Mouse (Mus musculus): ENCODE results near the gene Setdb2.
A peak's percentile ranks its signal among the peaks of the same experiment; 100 is the strongest.
"Not testable (repeated sequence)": the region's sequence is repeated elsewhere in the genome, so short reads cannot be mapped to it uniquely, and the experiment has no call there.

The Setdb2 gene

DNA sequence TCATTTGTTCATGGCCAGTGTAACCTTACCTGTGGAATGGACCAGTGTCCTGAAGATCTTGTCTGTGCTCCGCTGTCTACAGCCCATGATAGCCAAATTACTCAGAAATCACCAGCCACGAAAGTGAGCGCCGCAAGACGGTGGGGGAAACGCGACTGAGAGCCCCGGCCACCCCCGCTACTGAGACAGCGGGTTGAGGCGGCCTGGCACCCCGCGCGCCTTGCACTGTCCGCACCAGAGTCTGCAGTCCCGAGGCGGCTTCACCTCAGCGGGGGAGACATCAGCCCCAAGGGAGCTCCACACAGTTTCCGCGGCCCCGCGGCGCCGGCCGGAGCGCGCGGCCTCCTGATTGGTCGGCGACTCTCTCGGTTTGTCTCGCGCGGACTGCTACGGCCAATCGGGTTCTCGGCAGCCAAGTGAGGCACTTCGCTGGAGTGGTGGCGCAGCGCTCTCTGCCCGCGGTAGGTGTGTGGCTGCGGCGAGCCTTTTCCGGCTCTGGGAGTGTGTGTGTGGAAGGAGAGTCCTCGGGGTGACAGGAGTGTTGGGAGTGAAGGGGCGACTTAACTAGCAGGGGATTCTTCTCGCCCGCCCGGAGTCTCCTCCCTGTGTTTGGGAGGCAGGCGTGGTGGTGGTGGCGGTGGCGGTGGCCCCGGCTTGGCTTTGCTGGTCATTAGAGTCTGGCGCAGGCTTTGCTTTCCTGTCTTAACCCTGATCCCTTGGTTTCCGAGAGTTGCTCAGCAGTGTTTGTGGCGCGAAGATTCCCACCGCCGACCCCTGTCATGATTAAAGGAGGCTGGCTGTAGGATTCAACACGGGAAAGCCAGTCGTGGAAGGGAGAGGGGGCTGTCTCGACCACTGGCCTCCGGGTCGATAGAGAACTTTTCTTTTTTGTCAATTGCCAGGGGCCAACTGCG lies at the start of gene Setdb2, which contains the start of gene Cab39l:
TSS of gene Setdb2 (minus strand) at position 327 of the 914 bp plus-strand sequence.
TSS of gene Cab39l (plus strand) at position 415 of the 914 bp plus-strand sequence.
- DNase-seq (ENCODE audit: low spot score in 2 of 2) = peak; percentile 92 to 94

DNA sequence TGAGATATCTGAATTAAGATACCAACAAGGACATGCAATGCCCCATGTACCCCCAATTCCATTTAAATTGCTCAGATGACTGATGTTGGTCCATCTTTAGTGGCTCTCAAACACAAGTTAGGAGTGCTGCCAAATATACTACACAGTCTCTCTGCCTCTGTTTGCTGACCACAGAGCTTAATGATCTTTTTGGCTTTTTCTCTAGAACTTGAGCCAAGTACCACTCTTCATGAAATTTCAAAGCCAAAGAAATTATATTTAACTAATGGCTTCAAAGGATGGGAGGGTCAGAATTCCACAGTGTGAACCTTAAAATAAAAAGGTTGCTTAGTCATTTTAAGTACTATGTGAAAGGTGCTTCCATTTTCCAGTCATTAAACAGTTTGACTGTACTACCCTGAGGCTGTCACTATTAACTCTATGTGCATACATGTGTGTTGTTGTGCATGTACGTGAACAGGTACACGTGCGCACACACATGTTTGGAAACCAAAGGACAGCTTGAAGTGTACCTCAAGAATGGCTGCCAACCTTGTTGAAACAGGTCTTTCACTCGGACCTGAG lies 44.6 kb upstream of the Setdb2 start:
- no peak for DNase-seq (ENCODE audit: low spot score in 2 of 2)

DNA sequence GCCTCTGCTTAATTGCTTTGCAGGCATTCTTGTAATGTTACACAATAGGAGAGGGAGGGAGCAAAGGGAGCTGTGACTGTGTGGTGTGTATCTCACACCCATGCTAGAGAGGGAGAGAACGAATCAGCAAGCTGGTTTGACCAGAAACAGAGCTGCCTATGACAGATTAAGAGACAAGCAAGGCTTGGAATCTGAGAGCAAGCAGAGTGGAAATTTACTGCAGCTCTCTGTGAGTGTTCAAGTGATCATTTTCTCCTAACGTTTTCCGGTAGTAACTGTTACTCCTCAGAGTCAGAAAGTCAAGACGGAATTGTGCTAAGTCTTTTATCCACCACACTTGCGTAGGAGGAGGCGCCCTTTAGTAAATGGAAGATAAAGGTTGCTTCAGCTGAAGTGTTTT lies 38.0 kb upstream of the Setdb2 start:
- DNase-seq (ENCODE audit: low spot score in 2 of 2) = no peak

DNA sequence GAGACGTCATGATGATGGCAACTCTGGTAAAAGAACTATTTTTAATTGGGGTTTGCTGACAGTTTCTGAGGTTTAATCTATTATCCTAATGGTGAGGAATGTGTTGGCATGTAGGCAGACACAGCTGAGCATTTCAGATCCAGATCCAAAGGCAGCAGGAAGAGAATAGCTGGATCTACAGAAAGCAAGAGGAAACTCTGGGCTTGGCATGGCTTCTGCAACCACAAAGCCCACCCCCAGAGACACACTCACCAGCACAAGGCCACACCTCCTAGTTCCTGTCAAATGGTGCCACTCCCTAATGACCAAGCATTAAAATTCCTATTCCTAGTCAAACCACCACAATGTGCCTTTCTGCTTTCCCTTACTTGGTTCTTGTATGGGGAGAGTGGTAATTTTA lies 30.1 kb upstream of the Setdb2 start:
- no peak for DNase-seq (ENCODE audit: low spot score in 2 of 2)

DNA sequence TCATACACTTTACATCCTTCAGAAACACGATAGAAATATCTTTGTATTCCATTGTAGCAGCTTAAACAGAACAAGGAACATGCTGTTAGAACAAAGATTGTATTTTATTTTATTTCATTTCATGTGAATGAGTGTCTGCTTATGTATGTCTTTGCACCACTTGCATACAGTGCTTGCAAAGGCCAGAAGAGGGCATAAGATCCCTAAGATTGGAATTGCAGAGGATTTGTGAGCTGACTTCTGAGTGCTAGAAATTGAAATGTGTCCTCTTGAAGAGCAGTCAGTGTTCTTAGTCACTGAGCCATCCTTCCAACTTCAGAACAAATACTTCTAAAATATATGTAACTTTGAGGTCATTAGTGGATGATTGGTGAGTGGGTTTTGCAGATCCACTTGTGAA lies 27.1 kb upstream of the Setdb2 start:
- no peak for DNase-seq (ENCODE audit: low spot score in 2 of 2)

DNA sequence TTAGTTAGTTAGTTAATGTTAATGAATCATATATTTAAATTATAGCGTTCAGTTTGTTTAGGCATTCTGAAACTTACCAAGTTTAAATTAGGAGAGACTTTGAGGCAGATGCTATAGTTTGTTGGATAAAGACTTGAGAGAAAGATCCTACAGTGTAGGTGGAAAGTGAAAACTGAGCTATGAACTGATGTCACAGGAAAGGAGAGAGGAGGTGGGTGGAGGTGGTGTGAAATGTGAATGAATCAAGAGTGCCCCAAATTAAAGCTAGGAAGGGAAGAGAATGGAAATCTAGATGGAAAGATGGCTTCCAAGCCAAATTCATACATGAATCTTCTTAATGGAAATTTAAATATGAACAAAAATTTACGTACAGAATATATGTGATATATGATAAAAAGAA lies 25.8 kb upstream of the Setdb2 start:
- DNase-seq (ENCODE audit: low spot score in 2 of 2) = no peak

DNA sequence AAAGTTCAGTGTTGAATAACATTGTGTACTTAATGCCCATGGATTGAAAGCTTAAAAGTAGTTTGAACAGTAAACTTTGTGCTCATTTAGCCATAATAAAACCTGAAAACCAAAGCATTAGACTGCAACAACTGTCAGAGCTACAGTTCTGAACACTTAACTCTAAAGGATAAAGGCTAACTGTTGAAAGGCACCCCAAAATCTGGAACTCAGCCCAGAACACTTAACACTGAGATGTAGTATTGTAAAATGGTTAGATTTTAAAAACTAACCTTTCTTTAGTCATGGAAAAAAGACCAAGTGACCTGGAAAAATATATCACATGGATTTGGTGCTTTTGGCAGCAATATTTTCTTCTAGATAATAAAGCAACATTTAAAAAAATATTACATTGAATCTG lies 7.3 kb upstream of the Setdb2 start:
- no peak for DNase-seq (ENCODE audit: low spot score in 2 of 2)

DNA sequence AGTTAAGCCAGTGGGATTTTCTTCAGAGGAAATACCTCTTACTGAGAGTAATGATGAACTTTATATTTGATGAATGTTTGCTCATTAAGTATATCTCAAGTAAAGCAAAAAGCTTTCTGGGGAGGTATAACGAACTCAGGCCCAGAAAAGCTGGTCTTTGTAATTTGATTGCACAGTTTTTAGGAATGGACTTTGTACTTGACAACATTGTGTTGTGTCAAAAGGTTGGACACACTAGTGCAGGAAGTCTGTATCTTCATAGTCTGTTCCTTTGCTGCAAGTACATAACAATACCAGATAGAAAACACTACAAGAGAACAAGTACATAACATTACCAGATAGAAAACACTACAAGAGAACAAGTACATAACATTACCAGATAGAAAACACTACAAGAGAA lies 4.7 kb upstream of the Setdb2 start:
- DNase-seq (ENCODE audit: low spot score in 2 of 2) = no peak

DNA sequence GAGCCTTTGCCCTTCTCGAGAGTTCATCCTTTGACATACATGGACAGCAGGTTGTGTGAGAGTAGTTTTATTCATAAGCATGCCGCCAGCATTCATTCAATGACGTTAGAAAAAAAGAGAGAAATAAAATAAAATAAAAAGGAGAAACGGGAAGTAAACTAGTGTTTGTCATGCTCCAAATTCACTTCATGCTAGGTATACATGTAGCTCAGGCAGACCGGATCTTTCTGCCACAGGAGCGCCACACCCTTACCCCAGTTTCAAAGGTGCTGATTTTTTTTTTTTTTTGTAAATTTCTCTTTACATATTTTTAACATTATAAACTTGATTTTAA lies 755 bp upstream of the Setdb2 start:
- DNase-seq (ENCODE audit: low spot score in 2 of 2) = no peak

DNA sequence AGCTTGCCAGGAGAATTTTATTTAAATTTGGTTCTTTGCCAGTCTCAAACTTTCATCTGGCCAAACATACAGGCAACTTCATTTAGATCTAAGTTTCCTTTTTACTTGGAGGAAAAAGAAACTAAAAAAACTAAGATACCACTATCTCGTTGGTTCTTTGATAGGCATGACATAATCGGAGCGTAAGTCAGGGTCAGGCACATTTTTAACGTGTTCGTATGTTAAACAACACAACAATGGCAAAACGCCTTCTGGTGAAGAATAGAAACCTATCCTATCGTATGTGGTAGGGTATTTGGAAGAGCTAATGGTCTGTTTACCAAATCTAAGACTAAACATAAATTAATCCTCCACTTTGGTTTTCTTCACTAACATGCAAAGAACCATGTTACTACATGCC lies 645 bp downstream of the Setdb2 start:
- no peak for DNase-seq (ENCODE audit: low spot score in 2 of 2)

DNA sequence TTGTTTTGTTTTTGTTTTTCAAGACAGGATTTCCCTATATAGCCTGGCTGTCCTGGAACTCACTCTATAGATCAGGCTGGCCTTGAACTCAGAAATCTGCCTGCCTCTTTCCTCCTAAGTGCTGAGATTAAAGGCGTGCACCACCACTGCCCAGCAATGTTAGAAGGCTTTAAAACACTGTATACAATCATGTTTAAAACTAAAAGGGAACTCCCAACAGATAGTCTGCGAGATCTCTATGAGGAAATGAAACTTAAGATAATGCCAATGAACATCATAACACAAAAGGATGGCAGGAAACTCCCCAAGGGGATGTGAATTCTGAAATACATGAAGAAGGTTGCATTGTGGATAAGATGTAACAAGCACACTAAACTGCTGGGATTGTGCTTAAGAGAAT lies 2.2 kb downstream of the Setdb2 start:
- peak in 1 of 2 experiments; percentile 44 for DNase-seq (ENCODE audit: low spot score in 2 of 2)

DNA sequence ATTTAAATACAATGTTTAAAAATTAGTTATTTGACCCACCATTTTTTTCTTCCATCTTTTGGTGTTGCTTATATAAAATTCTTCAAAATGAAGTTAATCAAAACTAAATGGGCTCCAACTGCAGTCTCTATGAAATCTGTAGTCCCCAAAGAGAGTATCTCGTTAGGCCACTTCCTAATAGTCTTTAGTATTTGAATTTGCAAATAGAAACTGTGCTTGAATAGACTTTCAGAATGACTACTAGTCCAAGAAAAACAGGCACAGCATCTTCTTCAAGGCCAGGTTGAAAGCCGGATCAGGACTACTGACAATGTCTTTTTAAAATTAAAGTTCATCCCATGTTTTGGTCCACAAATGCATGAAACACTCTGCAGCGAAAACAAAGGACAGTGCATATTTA lies 3.3 kb downstream of the Setdb2 start:
- DNase-seq (ENCODE audit: low spot score in 2 of 2) = no peak

DNA sequence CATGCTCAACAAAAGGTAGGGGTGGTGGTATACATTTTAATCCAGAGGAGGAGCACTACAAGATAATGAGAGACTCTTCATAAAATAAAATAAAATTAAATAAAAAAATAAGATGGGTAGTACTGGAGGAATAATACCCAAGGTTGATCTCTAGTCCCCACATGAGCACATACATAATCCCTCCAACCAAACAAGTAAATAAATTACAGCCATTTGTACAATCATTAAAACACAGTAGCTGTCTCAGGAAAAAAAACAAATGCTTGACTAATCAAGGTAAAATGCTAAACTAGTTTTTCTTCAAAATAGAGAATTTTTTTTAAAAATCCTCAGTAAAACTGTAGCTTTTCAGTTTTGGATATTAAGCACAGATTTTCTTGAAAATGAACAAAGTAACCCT lies 5.5 kb downstream of the Setdb2 start:
- no peak for DNase-seq (ENCODE audit: low spot score in 2 of 2)

DNA sequence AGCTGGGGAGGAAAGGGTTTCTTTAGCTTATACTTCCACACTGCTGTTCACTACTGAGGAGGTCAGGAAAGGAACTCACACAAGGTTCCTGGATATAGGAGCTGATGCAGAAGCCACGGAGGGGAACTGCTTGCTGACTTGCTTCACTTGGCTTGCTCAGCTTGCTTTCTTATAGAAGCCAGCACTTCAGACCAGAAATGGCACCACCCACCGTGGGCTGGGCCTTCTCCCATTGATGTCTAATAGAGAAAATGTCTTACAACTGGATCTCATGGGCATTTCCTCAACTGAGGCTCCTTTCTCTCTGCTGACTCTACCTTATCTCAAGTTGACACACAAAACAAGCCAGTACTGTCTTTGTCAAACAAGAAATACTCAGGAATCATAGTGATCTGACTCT lies 6.8 kb downstream of the Setdb2 start:
- DNase-seq (ENCODE audit: low spot score in 2 of 2) = no peak

DNA sequence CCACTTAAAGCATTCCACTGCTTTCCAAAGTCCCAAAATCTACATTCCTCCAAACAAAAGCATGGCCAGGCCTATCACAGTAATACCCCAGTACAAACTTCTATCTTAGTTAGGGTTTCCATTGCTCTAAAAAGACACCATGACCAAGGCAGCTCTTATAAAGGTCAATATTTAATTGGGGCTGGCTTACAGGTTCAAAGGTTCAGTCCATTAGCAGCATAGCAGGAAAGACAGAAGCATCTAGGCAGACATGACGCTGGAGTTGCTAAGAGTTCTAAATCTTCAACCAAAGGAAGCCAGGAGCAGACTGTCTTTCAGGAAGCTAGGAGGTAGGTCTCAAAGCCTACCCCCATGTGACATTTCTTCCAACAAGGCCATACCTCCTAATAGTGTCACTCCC lies 10.1 kb downstream of the Setdb2 start:
- DNase-seq (ENCODE audit: low spot score in 2 of 2) = no peak

DNA sequence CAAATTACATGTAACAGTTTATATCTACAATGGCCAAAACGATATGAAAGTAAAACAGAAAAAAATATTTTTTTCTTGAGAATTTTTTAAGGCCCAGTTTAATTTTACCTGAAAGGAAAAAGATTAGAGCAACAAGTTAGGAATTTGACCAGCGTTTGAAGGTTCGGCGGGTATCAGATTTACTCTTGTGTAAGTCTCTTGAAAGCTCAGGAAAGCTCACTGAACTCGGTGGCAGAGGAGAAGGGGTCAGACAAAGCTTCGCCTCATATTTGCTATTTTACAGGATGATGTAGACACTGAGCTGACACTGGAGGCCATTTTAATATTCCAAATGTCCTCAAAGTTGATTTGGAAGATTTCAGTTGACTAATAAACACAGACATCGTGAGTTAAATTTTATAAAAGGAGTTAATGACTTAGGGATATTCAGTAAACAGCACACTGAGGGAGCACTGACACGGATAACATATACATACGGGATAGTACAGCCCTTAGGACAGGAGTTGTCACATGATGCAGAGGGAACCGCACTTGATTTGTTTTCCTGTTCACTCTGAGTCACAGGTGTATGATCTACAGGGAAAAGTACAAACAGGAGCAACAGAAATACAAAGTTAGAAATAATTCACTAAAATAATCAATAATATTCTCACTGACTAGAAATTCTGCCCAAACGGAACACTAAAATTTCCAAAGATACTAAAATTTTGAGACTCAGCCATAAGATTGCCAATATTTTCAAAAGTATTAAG lies 17.6 kb downstream of the Setdb2 start:
- DNase-seq (ENCODE audit: low spot score in 2 of 2) = no peak

DNA sequence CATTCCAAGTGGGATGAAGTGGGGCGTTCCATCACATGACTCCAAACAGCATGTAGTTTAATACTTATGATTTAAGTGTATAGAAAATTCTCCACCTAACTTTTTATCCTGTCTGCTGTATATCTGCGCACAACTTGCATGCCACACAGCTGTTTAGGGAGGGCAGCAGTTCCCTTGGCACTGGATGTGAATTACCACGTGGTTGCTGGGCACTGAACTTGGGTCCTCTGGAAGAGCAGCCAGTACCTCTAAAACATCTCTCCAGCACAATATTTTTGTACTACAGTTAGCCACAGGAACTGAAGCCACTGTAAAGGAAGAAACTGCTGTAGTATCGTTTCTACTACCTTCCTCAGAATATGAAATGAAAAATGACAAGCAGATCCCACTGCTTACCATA lies 22.5 kb downstream of the Setdb2 start:
- DNase-seq (ENCODE audit: low spot score in 2 of 2) = no peak

DNA sequence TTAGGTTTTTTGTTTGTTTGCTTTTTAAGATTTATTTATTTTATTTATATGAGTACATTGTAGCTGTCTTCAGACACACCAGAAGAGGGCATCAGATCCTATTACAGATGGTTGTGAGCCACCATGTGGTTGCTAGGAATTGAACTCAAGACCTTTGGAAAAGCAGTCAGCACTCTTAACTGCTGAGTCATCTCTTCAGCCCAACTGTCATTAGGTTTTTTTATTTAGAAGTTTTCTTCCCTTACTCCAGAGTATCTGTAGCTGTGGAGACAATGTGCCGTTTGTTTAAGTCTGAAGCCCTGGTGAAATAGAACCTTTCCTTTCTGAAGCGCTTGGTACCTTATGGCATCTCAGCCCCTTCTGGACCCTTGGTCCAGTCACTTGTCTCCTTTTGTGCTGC lies 25.7 kb downstream of the Setdb2 start:
- DNase-seq (ENCODE audit: low spot score in 2 of 2) = not testable (repeated sequence)

DNA sequence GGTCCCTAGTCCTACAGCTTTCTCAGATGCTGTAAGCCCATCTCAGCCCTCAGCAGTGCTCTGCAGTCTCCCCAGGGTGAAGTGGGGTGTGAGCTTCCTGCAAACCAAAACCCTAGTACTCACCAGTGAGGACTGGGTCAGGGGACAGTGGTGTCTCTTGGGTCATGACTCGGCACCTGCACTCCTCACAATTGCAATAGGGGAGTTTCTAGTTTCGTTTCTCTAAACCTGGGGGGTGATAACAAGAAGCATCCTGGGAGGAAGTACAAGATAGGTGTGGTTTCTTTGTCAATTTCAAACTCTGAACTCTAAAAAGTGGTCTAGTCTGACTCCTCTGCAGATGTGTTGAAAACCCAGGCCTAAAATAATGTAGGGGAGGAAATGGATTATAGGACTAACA lies 43.7 kb downstream of the Setdb2 start:
- DNase-seq (ENCODE audit: low spot score in 2 of 2) = peak; percentile 24 to 68

DNA sequence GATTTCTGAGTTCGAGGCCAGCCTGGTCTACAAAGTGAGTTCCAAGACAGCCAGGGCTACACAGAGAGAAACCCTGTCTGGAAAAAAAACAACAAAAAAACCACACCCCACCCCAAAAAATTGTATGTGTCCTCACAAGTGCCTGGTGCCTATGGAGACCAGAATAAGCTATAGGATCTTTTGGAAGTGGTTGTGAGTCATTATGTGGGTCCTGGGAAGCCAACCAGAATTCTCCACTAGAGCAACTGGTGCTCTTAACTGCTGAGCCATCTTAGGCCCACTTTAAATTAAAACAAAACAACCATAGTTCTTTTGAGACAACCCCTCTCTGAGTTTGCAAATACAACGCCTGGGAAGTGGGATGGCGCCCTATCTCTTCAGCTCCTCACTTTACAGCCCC lies 45.4 kb downstream of the Setdb2 start, which contains the start of gene Phf11c:
TSS of gene Phf11c (minus strand) at position 101 of the 400 bp plus-strand sequence.
- DNase-seq (ENCODE audit: low spot score in 2 of 2) = no peak

DNA sequence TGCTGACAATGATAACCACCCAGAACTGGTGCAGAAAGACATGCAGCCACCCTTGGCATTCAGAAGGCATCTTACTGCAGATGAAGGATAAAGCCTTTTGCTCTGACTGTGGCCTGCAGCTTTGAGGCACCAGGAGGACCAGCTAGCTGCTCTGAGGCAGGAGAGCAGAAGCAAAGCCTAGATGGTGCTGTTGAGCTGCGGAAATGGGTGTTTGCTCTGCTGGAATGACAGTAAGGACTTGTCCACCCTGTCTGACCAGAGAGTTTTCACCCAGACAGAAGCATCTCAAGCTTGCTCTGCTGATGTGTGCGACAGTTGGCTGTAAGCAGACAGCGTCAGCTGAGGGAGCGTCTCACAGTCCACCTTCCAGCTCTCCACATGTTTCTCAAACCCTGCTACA lies 50.5 kb downstream of the Setdb2 start:
- not testable (repeated sequence) for DNase-seq (ENCODE audit: low spot score in 2 of 2)

DNA sequence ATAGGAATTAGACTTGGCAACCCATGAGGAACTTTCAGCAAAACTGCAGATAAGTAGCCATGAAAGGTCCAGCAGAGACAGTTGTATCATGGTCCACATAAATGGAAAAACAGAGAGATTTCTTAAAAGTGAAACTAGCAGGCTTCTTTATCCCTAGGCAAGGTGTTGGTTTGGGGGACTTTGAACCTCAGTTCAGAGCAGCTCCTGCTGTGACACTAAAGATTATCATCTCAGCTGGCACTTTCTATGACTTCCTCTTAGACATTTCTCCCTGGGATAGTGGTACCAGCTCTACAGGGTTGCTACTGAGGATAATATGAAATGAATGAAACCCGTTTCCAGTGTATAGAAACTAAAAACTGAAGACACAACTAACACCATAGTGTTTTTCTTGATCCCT lies 51.2 kb downstream of the Setdb2 start:
- DNase-seq (ENCODE audit: low spot score in 2 of 2) = no peak
